Mouse (Mus musculus): ENCODE measurements at regions not wholly inside any gene's neighbourhood (a gene's known extent, or its start where the extent isn't known, plus 50 kb on each side); places are given as distances from the start of the nearest gene placed in this dataset.

GRCm38 (mm10) chr2:79059115-79059943 lies 191.4 kb downstream of the Ube2e3 start:
- TF ChIP-seq POLR2A (IDR thresholded peaks at IDR 0.05; ENCODE audit: control insufficient read depth, extremely low read depth, insufficient read depth, low read length, poor library complexity), result no peak
- TF ChIP-seq CTCF (IDR thresholded peaks at IDR 0.05; ENCODE audit: borderline replicate concordance, control insufficient read depth, extremely low read depth, insufficient read depth, low read length, poor library complexity), result no peak
